Mouse (Mus musculus) lung, postnatal 0 days (tissue): ENCODE measurements around the gene Iqck.

Experiments used
- CTCF ChIP-seq: IDR thresholded peaks from 2 replicates; pipeline ENCODE4 v1.5.1; 2016; ENCODE audit warnings: antibody characterized with exemption, mild to moderate bottlenecking
- EP300 ChIP-seq: IDR thresholded peaks from 2 replicates; pipeline ENCODE4 v1.6.1; 2016; ENCODE audit warnings: antibody characterized with exemption, mild to moderate bottlenecking, control low read depth

- TF ChIP-seq CTCF (no peak), EP300 (no peak)
Measured at GRCm38 (mm10) chr7:118954968-118955367, 99.4 kb downstream of the Iqck start.
